ENCODE assay signal across 10 mouse cellular contexts in genomic region chr4:138073531-138073930, GRCm38 (mm10).
DNase-seq lines count a peak whose midpoint lies in the region; ATAC-seq and TF ChIP-seq lines count a peak whose summit lies in the region.
"Had no signal": no experiment of that assay in that cellular context is flagged by ENCODE, and none has a peak within 500 bp of the region (broad histone marks: within the 10 kb centered on the region; RNA-seq: fewer than 3 reads in every experiment).

No protein-coding gene starts in this region.

- H3K4me3 ChIP-seq in midbrain, postnatal 0 days (ENCODE audit: low read depth, low read length), result no peak overlapping the region
- no peak overlapping the region for H3K4me3 ChIP-seq in midbrain, embryonic 14.5 days (replicated peaks; ENCODE audit: low read depth, low read length)
- H3K4me3 ChIP-seq in kidney, embryonic 15.5 days (replicated peaks), result no peak overlapping the region
- H3K4me3 ChIP-seq: midbrain, embryonic 13.5 days had no signal

- intact Hi-C loops in heart, postnatal 25 days (cut with DNase I), result no loop called here

- H3K27ac ChIP-seq in midbrain, postnatal 0 days (ENCODE audit: low read depth, low read length), result no peak overlapping the region
- H3K27ac ChIP-seq in midbrain, embryonic 14.5 days (replicated peaks; ENCODE audit: low read depth, low read length), result no peak overlapping the region
- peak overlapping the region; percentile 55 for H3K27ac ChIP-seq in kidney, embryonic 15.5 days
- H3K27ac ChIP-seq: midbrain, embryonic 13.5 days had no signal

- no peak overlapping the region for H3K4me2 ChIP-seq in midbrain, postnatal 0 days (ENCODE audit: low read depth, low read length, poor library complexity, severe bottlenecking)
- no peak overlapping the region for H3K4me2 ChIP-seq in midbrain, embryonic 14.5 days (ENCODE audit: low read length)
- H3K4me2 ChIP-seq in kidney, embryonic 15.5 days, result no peak overlapping the region
- H3K4me2 ChIP-seq: midbrain, embryonic 13.5 days had no signal

- H3K9ac ChIP-seq in midbrain, postnatal 0 days (replicated peaks; ENCODE audit: low read length, poor library complexity, severe bottlenecking), result no peak overlapping the region
- no peak overlapping the region for H3K9ac ChIP-seq in midbrain, embryonic 14.5 days (replicated peaks; ENCODE audit: low read length)
- H3K9ac ChIP-seq in kidney, embryonic 15.5 days, result no peak overlapping the region
- H3K9ac ChIP-seq: midbrain, embryonic 13.5 days had no signal

- H3K27me3 ChIP-seq in midbrain, postnatal 0 days (ENCODE audit: insufficient read depth, low read length), result no peaks in the 10 kb centered on the region
- no peaks in the 10 kb centered on the region for H3K27me3 ChIP-seq in midbrain, embryonic 14.5 days (ENCODE audit: control insufficient read depth, insufficient read depth, low read length)
- H3K27me3 ChIP-seq in kidney, embryonic 15.5 days, result no peaks in the 10 kb centered on the region
- H3K27me3 ChIP-seq: midbrain, embryonic 13.5 days had no signal

- peak; percentile 85 for DNase-seq in heart, adult 11 months
- DNase-seq in heart, postnatal 25 days (ENCODE audit: low spot score), result no peak
- peak; percentile 30 for DNase-seq in midbrain, postnatal 0 days (ENCODE audit: low spot score)
- no peak for DNase-seq in midbrain, embryonic 14.5 days
- DNase-seq in gastrocnemius, adult 8-10 months (ENCODE audit: low spot score in 2 of 2), result peak; percentile 14 to 48
- DNase-seq in frontal cortex, postnatal 25 days (ENCODE audit: low spot score in 2 of 2), result no peak
- no peak for DNase-seq in frontal cortex, postnatal 10 days (ENCODE audit: low spot score in 2 of 2)
- DNase-seq: lung, adult 18-20 months had no signal

- no peak for ATAC-seq in midbrain, postnatal 0 days (ENCODE audit: low FRiP score)
- ATAC-seq in midbrain, embryonic 14.5 days (ENCODE audit: low FRiP score, low TSS enrichment), result no peak
- no peak for ATAC-seq in kidney, embryonic 15.5 days (replicated peaks; ENCODE audit: low FRiP score)
- ATAC-seq: midbrain, embryonic 13.5 days had no signal

- 56% methylated on average over 7 of the region's 7 CpGs for WGBS in midbrain, postnatal 0 days
- 76% methylated on average over 7 of the region's 7 CpGs for WGBS in midbrain, embryonic 14.5 days
- WGBS in kidney, embryonic 15.5 days, result 65% methylated on average over 7 of the region's 7 CpGs

- H3K9me3 ChIP-seq in midbrain, postnatal 0 days (ENCODE audit: low read length), result no peaks in the 10 kb centered on the region
- H3K9me3 ChIP-seq in midbrain, embryonic 14.5 days (ENCODE audit: control insufficient read depth, low read length), result no peaks in the 10 kb centered on the region
- no peaks in the 10 kb centered on the region for H3K9me3 ChIP-seq in kidney, embryonic 15.5 days (replicated peaks)
- H3K9me3 ChIP-seq: midbrain, embryonic 13.5 days had no signal

- TF ChIP-seq CTCF in midbrain, postnatal 0 days (IDR thresholded peaks at IDR 0.05), result no peak

- H3K36me3 ChIP-seq in midbrain, postnatal 0 days (ENCODE audit: insufficient read depth, low read length), result 0 out of 2 replicates have a peak, but pooled peaks cover 9% of the 10 kb centered on the region
- H3K36me3 ChIP-seq in midbrain, embryonic 14.5 days (ENCODE audit: control insufficient read depth, insufficient read depth, low read length), result peaks cover 23% of the 10 kb centered on the region
- H3K36me3 ChIP-seq in kidney, embryonic 15.5 days, result peaks cover 42% of the 10 kb centered on the region

- H3K4me1 ChIP-seq in midbrain, postnatal 0 days (ENCODE audit: insufficient read depth, low read length), result no peaks in the 10 kb centered on the region
- H3K4me1 ChIP-seq in midbrain, embryonic 14.5 days (ENCODE audit: control insufficient read depth, insufficient read depth, low read length), result no peaks in the 10 kb centered on the region
- peaks cover 33% of the 10 kb centered on the region for H3K4me1 ChIP-seq in kidney, embryonic 15.5 days

Comparison
In these comparisons a context has a peak if more than half of its experiments do, and no peak if none do; other contexts are left out.
1. DNase-seq: peak in heart, adult 11 months (single experiment), midbrain, postnatal 0 days (single experiment) and gastrocnemius, adult 8-10 months (2 of 2); none in heart, postnatal 25 days (single experiment), midbrain, embryonic 14.5 days (single experiment), frontal cortex, postnatal 25 days (0 of 2) and frontal cortex, postnatal 10 days (0 of 2).